Mouse (Mus musculus): Measurements from ENCODE around the gene Rint1.
"Not testable (repeated sequence)": the region's sequence is repeated elsewhere in the genome, so short reads cannot be mapped to it uniquely, and the experiment has no call there.

- TF ChIP-seq FLI1 (IDR thresholded peaks at IDR 0.05; ENCODE audit: low read length); GATA1 (IDR thresholded peaks at IDR 0.05; ENCODE audit: borderline replicate concordance, low read length): not testable (repeated sequence)
Measured at GRCm38 (mm10) chr5:23835691-23836090, 48.2 kb downstream of the Rint1 start.

Data from megakaryocyte, embryonic 14.5 days (primary cell).